Mouse (Mus musculus): ENCODE results near the gene Plxnc1. TPM values are rescaled to one million over a fixed set of nuclear protein-coding genes. Genes with fewer than 3 reads are reported as not detected.
A peak's percentile ranks its signal among the peaks of the same experiment; 100 is the strongest.

The Plxnc1 gene
- polyA plus RNA-seq, 1 experiment = 42.7 TPM

DNA sequence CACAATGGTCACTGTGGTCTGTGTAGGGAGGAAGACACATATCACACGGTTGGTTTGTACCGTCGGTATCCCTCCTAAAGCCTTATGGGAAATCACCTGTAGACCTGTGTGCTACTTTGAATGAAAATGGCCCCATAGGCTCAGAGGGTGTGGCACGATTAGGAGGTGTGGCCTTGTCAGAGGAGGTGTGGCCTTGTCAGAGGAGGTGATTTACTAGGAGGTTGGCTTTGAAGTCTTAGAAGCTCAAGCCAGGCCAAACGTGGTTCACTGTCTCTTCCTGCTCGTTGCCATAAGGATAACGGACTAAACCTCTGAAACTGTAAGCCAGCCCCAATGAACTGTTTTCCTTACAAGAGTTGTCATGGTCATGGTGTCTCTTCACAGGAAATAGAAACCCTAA is 73.5 kb downstream of the Plxnc1 start:
- no peak for TF ChIP-seq GATA1 (IDR thresholded peaks at IDR 0.05; ENCODE audit: low read length)

DNA sequence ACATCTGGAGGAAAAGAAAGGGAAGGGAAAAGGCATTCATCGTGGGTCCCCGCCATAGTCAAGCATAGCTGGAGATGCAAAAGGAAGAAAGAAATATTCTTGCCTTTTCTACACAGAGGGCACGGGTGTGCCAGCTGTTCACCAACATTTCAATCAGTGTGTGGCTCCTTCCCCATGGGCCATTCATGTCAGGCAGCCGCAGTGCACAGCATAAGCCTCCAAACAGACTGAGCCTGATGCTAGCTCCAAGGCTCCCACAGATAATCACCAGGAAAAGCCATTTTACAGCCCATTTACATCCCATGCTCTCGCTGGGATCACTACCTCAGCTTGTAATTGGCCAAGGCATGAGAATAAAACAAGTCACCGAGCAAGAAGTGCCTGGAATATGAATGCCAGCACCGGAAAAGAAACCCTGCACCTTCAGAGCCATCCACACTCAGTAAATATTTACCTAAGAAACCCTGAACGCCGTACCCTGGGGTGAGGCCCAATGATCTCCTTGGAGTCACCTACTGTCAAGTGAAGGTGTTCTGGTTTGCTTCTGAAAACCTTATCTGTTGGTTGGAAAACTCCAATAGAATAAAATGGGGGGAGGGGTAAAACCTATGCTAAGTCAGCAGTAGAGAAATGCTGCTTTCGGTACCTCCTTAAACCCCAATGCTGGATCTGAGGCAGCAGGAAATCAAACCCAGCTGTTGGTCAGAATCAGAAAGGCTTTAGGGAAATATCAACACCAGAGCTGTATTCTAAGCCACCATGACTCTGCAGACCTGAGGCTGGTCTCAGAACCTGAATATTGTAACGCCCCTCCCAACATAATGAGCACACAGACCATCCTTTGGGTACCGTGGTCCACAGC is 77.4 kb downstream of the Plxnc1 start:
- TF ChIP-seq GATA1 (IDR thresholded peaks at IDR 0.05; ENCODE audit: low read length) = no peak

DNA sequence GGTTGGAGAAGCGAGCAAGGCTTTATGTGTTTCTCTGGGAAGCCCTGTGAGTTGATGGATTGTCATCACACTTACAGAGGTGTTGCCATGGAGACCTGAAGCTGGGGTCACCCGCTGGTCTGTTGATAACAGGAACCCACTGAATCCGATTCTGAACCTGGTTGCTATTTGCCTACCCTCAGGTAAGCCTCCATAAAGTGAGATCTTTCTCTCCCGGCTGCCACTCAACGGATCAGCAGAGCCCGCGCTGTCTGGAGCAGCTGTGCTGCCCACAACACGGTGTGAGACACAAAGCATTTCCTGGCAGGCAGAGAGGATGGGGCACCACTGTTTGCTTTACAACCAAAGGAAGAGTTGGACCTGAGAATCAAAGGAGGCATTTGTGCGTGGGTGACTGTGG is 79.4 kb downstream of the Plxnc1 start:
- TF ChIP-seq GATA1 (IDR thresholded peaks at IDR 0.05; ENCODE audit: low read length) = no peak

DNA sequence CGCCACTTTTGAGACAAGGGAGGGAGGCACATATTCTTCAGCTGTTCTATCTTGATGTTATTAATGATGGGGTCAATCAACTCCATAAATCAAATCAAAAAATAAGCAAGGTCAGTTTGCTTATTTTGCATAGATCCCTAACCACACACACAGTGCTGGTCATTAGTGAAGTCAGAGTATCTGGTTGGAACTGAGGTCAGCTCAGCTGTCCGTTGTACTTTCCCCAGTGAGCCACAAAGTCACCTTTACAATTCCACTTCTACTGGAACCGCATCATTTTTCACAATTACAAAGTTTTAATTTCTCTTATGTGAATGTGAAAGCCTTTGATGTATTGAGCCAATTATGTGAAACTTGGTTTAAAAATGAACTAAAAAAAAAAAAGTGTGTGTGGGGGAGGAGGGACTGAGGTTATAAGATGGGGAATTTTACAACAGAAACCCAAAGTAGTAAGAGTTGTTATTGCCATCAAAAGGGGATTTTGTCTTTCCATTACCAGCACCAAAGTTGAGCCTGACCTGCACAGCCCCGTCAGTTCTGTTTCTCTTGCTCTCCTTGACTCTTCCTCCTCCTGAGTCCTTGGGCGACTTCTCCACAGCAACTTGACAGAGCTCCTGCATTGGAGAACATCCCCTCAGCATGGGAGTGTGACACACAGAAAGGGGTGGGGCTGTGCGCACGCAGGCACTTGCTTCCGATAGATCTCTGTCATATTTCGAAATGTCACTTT is 80.3 kb downstream of the Plxnc1 start:
- TF ChIP-seq GATA1 (IDR thresholded peaks at IDR 0.05; ENCODE audit: low read length) = no peak

DNA sequence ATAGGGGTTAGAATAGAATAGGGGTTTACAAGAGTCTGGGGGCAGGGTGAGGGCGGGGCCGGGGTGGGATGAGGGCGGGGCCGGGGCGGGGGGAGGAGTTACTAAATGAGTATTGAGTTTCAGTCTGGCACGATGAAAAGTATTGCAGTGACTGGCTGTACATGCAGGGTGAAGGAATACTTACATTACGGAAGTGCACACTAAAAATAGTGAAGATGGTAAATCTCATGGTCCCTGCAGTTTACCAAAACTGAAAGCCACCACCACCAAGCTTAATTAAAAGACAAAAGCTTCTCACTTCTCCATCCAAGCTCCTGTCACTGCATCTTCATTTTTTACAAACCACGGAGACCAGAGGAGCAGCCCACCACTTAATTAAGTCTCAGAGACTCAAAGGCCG is 81.4 kb downstream of the Plxnc1 start:
- TF ChIP-seq GATA1 (IDR thresholded peaks at IDR 0.05; ENCODE audit: low read length) = no peak

DNA sequence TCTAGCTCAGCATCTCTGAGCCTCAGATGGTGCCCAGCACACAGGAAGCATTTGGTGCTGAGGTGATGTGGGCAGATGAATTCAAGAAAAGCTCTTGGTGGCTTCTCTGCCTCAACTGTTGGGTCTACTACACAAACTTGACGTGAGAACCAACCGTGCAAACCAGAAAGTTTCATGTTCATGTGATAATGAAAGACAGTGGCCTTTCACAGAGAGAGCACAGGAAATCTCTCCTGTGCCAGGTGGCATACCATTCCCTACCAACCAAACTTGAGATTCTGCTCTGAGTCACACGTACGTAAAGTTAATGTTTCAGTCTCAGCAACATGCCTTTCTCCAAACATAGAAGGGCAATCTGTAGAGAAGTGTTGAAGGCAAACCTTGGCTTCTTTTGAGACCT is 83.8 kb downstream of the Plxnc1 start:
- no peak for TF ChIP-seq GATA1 (IDR thresholded peaks at IDR 0.05; ENCODE audit: low read length)

DNA sequence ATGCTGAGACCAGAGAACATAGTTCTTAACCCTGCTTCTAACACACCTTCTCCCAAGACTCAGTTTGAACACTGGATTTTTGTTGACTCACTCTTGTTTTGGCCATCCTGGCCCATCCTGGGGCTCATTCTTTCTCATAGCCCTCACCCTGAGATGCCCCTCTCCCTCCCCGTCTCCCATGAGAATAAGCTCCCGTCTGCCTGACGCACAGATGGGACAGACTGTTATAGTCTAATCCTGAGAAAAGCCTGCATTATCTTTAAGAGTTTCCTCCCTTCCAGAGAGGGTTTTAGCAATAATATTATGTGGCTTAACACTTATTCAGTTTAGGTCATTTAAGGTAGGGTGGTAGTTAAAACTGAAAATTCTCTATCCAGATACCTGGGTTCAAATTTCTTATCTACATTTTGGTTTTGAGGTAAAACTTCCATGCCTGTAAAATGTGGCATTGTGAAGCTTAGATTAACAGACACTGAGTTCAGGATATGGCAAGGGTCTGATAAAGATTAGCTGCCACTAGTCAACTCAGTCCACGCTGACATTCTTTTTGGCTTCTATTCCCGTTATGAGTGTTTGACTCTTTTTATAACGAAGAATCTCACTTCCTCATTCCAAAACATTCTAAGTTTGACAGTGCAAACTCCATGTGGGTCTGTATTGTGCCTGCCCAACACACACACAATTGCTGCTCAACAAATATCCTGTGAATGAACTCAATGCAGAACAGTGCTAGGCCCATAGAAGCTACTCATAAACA is 86.2 kb downstream of the Plxnc1 start:
- TF ChIP-seq GATA1 (IDR thresholded peaks at IDR 0.05; ENCODE audit: low read length) = peak; percentile 90

DNA sequence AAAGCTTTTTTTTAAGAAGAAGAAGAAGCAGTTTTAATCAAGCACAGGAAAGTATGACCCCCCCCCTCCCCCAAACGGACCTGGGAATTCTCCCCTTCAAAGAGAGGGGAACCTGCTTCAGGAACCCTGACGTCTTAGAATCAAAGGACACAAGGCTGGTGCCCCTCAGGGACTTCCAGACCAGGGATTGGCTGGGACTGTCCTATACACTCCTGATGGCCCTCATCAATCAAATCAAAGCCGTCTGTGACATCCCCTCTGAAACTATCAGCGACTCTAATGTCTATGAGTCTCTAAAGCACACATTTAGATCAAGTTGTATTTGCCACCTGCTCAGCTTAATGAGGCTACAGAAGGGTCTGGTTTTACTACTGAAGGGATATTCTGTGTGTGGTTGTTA is 94.1 kb downstream of the Plxnc1 start:
- TF ChIP-seq GATA1 (IDR thresholded peaks at IDR 0.05; ENCODE audit: low read length) = no peak

DNA sequence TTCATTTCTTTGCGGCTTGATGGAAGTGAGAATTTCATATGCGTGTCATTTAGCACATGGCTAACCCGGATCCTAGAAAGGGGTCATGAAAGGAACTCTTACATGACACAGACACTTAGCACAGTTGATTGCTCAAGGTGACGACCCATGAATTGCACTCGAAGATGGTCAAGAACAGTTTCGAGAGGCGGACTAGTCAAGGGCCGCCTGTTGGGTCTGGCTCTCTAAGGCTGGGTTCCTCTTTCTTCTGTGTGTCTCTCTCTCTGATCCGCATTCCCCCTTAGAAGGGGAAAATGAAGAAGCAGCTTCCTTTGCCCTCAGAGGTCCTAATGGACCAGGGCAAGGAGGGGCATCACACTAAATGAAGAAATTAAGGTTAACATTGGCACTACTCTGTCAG is 94.7 kb downstream of the Plxnc1 start:
- no peak for TF ChIP-seq GATA1 (IDR thresholded peaks at IDR 0.05; ENCODE audit: low read length)

DNA sequence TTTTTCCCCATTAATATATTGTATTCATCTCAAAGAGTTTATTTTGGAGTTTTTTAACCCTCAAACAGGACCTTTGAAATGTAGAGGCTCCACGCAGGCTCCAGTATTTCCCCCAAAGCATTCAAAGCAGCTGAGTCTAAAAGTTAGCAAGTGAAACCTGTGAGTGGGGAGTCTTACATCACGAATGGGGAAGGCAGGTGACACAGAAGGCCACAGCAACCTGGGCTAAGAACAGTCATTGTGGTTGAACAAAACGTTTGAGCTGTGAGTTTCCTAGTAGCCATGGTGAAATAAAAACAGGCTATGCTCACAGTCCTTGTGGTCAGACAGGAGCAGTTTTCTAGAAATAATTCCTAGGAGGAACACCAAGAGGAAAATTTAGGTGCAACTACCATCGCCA is 95.3 kb downstream of the Plxnc1 start:
- TF ChIP-seq GATA1 (IDR thresholded peaks at IDR 0.05; ENCODE audit: low read length) = no peak

DNA sequence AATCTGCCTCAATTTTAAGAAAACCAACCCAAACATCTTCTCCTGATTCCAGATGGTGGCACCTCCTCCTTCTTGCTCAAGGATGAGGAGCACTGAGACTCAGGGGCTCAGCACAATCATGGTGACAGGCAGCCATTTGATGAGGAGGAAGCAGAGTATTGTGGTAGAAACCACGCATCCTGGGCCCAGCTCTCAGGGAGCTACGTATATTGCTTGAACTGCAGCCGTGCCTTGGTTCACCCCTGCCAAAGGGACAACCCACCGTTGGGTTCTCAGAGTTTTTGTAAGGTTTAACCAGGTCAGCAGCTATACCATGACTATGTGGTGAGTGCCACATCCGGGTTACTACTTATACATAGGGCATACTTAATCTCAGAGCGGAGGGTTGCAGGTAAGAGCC is 96.3 kb downstream of the Plxnc1 start:
- TF ChIP-seq GATA1 (IDR thresholded peaks at IDR 0.05; ENCODE audit: low read length) = no peak

DNA sequence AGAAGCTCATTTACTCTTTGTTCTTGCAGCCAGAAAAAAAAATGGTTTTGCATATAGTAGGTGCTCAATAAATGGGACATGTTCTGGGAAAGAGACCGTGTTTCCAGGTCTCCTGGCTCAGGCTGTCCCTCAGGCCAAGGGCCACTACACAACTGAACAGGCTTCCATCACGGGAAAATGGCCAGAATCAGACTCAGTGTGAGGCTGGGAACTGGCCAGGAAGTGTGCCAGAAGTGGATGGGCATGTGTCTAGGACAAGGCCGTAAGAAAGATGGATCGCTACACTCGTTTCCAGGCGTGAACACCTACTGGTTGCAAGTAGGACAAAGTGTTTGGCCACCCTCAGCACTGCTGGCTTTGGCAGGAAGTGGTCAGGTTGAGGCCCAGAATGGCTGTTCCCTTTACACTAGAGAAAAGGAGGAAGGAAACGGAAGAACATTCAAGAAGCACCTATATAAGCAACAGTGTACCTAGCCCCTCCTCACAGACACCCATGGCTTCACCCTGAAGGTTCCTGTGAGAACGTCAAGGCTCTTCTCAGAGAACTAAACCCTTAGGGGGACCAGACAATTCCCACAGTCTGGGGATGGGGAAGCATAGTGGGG is 98.0 kb downstream of the Plxnc1 start:
- no peak for TF ChIP-seq GATA1 (IDR thresholded peaks at IDR 0.05; ENCODE audit: low read length)

DNA sequence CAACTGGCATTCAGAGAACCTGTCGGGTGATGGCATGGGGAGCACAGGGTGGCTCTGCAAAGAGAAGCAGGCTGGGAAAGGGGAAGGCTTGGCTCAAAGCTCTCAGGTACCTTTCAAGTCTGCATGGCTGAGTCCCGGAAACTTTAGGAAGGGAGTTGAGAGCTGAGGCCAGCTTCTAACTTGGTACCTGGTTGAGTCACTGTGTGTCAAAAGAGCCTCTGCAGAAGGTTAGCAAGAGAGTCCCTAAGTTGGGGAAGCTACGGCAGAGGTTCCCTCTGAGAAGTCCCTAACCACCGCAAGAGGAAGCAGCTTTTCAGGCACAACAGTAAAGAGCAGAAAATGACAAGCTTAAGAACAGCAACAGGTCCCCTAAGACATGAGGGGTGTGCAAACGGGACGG is 99.9 kb downstream of the Plxnc1 start:
- TF ChIP-seq GATA1 (IDR thresholded peaks at IDR 0.05; ENCODE audit: low read length) = no peak

DNA sequence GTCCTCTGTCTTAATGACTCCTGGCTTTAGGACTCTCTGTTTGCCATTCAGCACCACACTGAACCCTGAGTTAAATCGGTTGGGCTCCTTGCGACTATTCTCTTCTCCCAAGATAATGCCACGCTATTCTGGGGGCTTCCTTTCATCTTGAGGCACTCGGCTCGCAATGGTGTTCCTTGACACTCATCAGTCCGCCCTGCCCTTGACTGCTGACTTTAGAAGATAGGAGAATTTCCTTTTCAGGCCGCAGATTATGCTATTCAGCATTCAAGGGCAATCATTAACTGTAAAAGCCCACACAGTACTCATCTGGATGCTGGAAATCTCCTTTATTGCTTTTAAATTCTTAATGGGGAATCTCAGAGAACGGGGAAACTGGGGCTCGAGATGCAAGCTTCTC is 108.8 kb downstream of the Plxnc1 start:
- TF ChIP-seq GATA1 (IDR thresholded peaks at IDR 0.05; ENCODE audit: low read length) = no peak

DNA sequence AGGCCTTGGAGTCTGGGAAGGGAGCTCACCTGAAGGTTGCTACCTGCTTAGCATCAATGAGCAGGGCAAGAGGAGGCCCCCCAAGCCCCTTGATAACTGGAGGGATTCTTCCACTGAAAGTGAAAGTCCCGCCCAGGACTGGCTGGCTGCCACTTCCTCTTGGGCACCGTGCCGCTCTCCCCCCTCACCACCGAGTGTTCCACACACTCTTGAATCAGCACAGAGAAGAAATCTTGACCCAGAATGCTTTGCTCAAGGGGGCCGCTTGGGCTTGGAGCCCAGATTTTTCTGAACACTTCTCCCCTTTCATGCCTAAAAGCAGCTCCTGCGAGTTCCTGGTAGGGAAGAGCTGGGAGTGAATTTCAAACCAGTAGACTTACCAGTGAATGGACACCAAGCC is 115.2 kb downstream of the Plxnc1 start:
- TF ChIP-seq GATA1 (IDR thresholded peaks at IDR 0.05; ENCODE audit: low read length) = no peak

DNA sequence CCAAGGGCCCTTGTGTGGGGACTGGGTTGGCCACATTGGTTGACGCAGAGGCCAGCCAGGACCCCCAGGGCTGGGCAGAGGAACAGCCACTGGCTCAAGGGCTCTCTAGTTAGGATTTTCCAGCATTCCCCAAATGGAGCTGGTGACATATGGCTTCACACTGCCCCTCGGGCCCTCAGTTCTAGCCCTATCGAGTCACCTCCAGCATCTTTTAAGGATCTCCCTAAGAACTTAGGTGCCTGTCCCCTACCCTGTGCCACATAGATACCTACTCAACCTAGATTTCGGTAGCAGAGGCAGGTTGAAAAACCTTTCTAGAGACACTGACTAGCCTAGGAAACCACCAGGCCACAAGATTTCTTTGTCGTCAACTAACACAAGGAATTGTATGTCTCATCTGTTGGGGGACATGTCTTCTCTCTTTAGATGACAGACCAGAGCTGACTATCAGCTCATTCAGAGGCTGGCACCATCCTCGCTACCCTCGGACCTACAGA is 115.9 kb downstream of the Plxnc1 start:
- TF ChIP-seq GATA1 (IDR thresholded peaks at IDR 0.05; ENCODE audit: low read length) = no peak

All from G1E-ER4 (cell line).